Mouse (Mus musculus) MEL (cell line): ENCODE measurements around the gene Atpaf1. TPM values are rescaled to one million over a fixed set of nuclear protein-coding genes. Genes with fewer than 3 reads are reported as not detected.

ENCODE experiments used
- DNase-seq: peaks from one replicate; pipeline ENCODE4 v3.0.0; 2011; ENCODE audit warnings: low read depth, low spot score
- H3K27ac ChIP-seq: 2 replicates; pipeline ENCODE4 v1.5.1; 2012; ENCODE audit warnings: low read depth, mild to moderate bottlenecking, control low read depth, low read length, moderate library complexity; ENCODE audit not compliant: control insufficient read depth
- H3K27me3 ChIP-seq, 2 experiments: fragments of 150-350 bp in 1 of 2; sonication (generic) in 1 of 2; 2 replicates each; pipeline ENCODE4 v1.6.1; 2012; ENCODE audit warnings: low read length in 2 of 2, mild to moderate bottlenecking in 2 of 2, improper control_type of control experiment in 1 of 2, moderate library complexity in 1 of 2; ENCODE audit not compliant: insufficient read depth in 2 of 2, control insufficient read depth in 1 of 2
- H3K36me3 ChIP-seq, 2 experiments: 2 replicates each; pipeline ENCODE4 v1.6.1; 2012 to 2014; ENCODE audit warnings: low read length in 2 of 2, improper control_type of control experiment in 1 of 2, inconsistent platforms in 1 of 2, mild to moderate bottlenecking in 1 of 2; ENCODE audit not compliant: insufficient read depth in 2 of 2, control insufficient read depth in 1 of 2
- H3K4me1 ChIP-seq, 2 experiments: fragments of 150-350 bp in 1 of 2; sonication (generic) in 1 of 2; 2 replicates each; pipeline ENCODE4 v1.6.1; 2012; ENCODE audit warnings: low read length in 2 of 2, improper control_type of control experiment in 1 of 2, mild to moderate bottlenecking in 1 of 2; ENCODE audit not compliant: insufficient read depth in 2 of 2, control insufficient read depth in 1 of 2
- H3K4me3 ChIP-seq, 2 experiments: fragments of 150-350 bp in 1 of 2; sonication (generic) in 1 of 2; 2 replicates each; pipeline ENCODE4 v1.5.1; 2012; ENCODE audit warnings: low read depth in 2 of 2, low read length in 2 of 2, mild to moderate bottlenecking in 2 of 2, moderate library complexity in 2 of 2, control low read depth in 1 of 2, improper control_type of control experiment in 1 of 2; ENCODE audit not compliant: control insufficient read depth in 1 of 2, insufficient read depth in 1 of 2
- H3K79me2 ChIP-seq: 2 replicates; pipeline ENCODE4 v1.6.1; 2012; ENCODE audit warnings: mild to moderate bottlenecking, low read length, moderate library complexity; ENCODE audit not compliant: control insufficient read depth, poor library complexity, insufficient read depth
- H3K9ac ChIP-seq: 2 replicates; pipeline ENCODE4 v1.6.1; 2012; ENCODE audit warnings: low read depth, mild to moderate bottlenecking, control low read depth, low read length, moderate library complexity; ENCODE audit not compliant: control insufficient read depth, poor library complexity, severe bottlenecking
- H3K9me3 ChIP-seq: fragments of 150-350 bp; sonication (generic); replicated peaks from 2 replicates; pipeline ENCODE4 v1.6.1; 2012; ENCODE audit warnings: mild to moderate bottlenecking, low read length, improper control_type of control experiment, moderate library complexity; ENCODE audit not compliant: insufficient read depth
- BHLHE40 ChIP-seq: IDR thresholded peaks from 2 replicates; pipeline ENCODE4 v1.6.1; 2012; ENCODE audit warnings: low read depth, mild to moderate bottlenecking, inconsistent platforms, low read length, improper control_type of control experiment, borderline replicate concordance
- CHD1 ChIP-seq: IDR thresholded peaks from 2 replicates; pipeline ENCODE4 v1.6.1; 2012; ENCODE audit warnings: low read depth, mild to moderate bottlenecking, inconsistent platforms, low read length, improper control_type of control experiment
- CTCF ChIP-seq, 3 experiments: IDR thresholded peaks in 2 of 3; conservative IDR thresholded peaks in 1 of 3; 2 replicates each; pipeline ENCODE4 v1.5.1; 2011 to 2012; ENCODE audit warnings: low read length in 3 of 3, low read depth in 2 of 3, mild to moderate bottlenecking in 2 of 3, improper control_type of control experiment in 1 of 3, inconsistent platforms in 1 of 3, mixed read lengths in 1 of 3, moderate library complexity in 1 of 3; ENCODE audit not compliant: control insufficient read depth in 1 of 3, insufficient read depth in 1 of 3, poor library complexity in 1 of 3, severe bottlenecking in 1 of 3
- EP300 ChIP-seq, 2 experiments: IDR thresholded peaks; 2 replicates each; pipeline ENCODE4 v1.6.1; 2011; ENCODE audit warnings: improper control_type of control experiment in 2 of 2, low read length in 2 of 2, low read depth in 1 of 2, mild to moderate bottlenecking in 1 of 2
- ETS1 ChIP-seq: IDR thresholded peaks from 2 replicates; pipeline ENCODE4 v1.6.1; 2012; ENCODE audit warnings: low read depth, mild to moderate bottlenecking, inconsistent platforms, low read length, improper control_type of control experiment, moderate library complexity
- GABPA ChIP-seq: IDR thresholded peaks from 2 replicates; pipeline ENCODE4 v1.6.1; 2012; ENCODE audit warnings: low read depth, mild to moderate bottlenecking, inconsistent platforms, low read length, improper control_type of control experiment, moderate library complexity
- GATA1 ChIP-seq: IDR thresholded peaks from 2 replicates; pipeline ENCODE4 v1.6.1; 2011; ENCODE audit warnings: low read depth, low read length, improper control_type of control experiment
- HCFC1 ChIP-seq: IDR thresholded peaks from 2 replicates; pipeline ENCODE4 v1.6.1; 2012; ENCODE audit warnings: low read depth, mild to moderate bottlenecking, inconsistent platforms, low read length, improper control_type of control experiment, moderate library complexity
- JUND ChIP-seq: IDR thresholded peaks from 2 replicates; pipeline ENCODE4 v1.6.1; 2011; ENCODE audit warnings: low read depth, mild to moderate bottlenecking, improper control_type of control experiment, low read length
- KAT2A ChIP-seq: conservative IDR thresholded peaks from 2 replicates; pipeline ENCODE4 v1.6.1; 2012; ENCODE audit warnings: low read depth, low read length, improper control_type of control experiment, inconsistent platforms
- MAFK ChIP-seq: IDR thresholded peaks from 2 replicates; pipeline ENCODE4 v1.6.1; 2011; ENCODE audit warnings: low read depth, mild to moderate bottlenecking, low read length, improper control_type of control experiment, borderline replicate concordance
- MAX ChIP-seq: IDR thresholded peaks from 2 replicates; pipeline ENCODE4 v1.6.1; 2011; ENCODE audit warnings: low read length, improper control_type of control experiment
- MAZ ChIP-seq: IDR thresholded peaks from 2 replicates; pipeline ENCODE4 v1.6.1; 2012; ENCODE audit warnings: low read depth, mild to moderate bottlenecking, inconsistent platforms, low read length, improper control_type of control experiment
- MXI1 ChIP-seq: IDR thresholded peaks from 2 replicates; pipeline ENCODE4 v1.6.1; 2011; ENCODE audit warnings: mild to moderate bottlenecking, low read depth, low read length, improper control_type of control experiment
- MYB ChIP-seq: IDR thresholded peaks from 2 replicates; pipeline ENCODE4 v1.6.1; 2011; ENCODE audit warnings: mild to moderate bottlenecking, low read depth, low read length, improper control_type of control experiment
- MYC ChIP-seq: IDR thresholded peaks from 2 replicates; pipeline ENCODE4 v1.6.1; 2011; ENCODE audit warnings: low read depth, mild to moderate bottlenecking, low read length, improper control_type of control experiment, moderate library complexity
- NRF1 ChIP-seq: IDR thresholded peaks from 2 replicates; pipeline ENCODE4 v1.6.1; 2014; ENCODE audit warnings: low read depth, mild to moderate bottlenecking, inconsistent platforms, low read length, improper control_type of control experiment, moderate library complexity; ENCODE audit not compliant: poor library complexity, insufficient read depth, severe bottlenecking
- POLR2A ChIP-seq, 2 experiments: IDR thresholded peaks; 2 replicates each; pipeline ENCODE4 v1.6.1; 2011 to 2012; ENCODE audit warnings: low read length in 2 of 2, mild to moderate bottlenecking in 2 of 2, control low read depth in 1 of 2, improper control_type of control experiment in 1 of 2, low read depth in 1 of 2, moderate library complexity in 1 of 2; ENCODE audit not compliant: control insufficient read depth in 1 of 2, insufficient read depth in 1 of 2, poor library complexity in 1 of 2
- POLR2AphosphoS2 ChIP-seq: IDR thresholded peaks from 2 replicates; pipeline ENCODE4 v1.6.1; 2011; ENCODE audit warnings: low read length, improper control_type of control experiment
- POLR2AphosphoS5 ChIP-seq: IDR thresholded peaks from 2 replicates; pipeline ENCODE4 v1.6.1; 2012; ENCODE audit warnings: low read depth, borderline replicate concordance, mild to moderate bottlenecking, inconsistent platforms, low read length, moderate library complexity, mixed read lengths
- RCOR1 ChIP-seq: IDR thresholded peaks from 2 replicates; pipeline ENCODE4 v1.6.1; 2012; ENCODE audit warnings: low read depth, mild to moderate bottlenecking, inconsistent platforms, low read length, improper control_type of control experiment
- TAL1 ChIP-seq: IDR thresholded peaks from 2 replicates; pipeline ENCODE4 v1.6.1; 2012; ENCODE audit warnings: mild to moderate bottlenecking, inconsistent platforms, low read length, moderate library complexity, mixed read lengths
- TBP ChIP-seq: IDR thresholded peaks from 2 replicates; pipeline ENCODE4 v1.8.0; 2011; ENCODE audit warnings: low read depth, low read length, improper control_type of control experiment
- UBTF ChIP-seq: IDR thresholded peaks from 2 replicates; pipeline ENCODE4 v1.6.1; 2012; ENCODE audit warnings: low read depth, mild to moderate bottlenecking, inconsistent platforms, low read length, improper control_type of control experiment, moderate library complexity, borderline replicate concordance; ENCODE audit not compliant: insufficient read depth
- USF1 ChIP-seq: IDR thresholded peaks from 2 replicates; pipeline ENCODE4 v1.6.1; 2014; ENCODE audit warnings: low read depth, mild to moderate bottlenecking, inconsistent platforms, low read length, improper control_type of control experiment, moderate library complexity
- USF2 ChIP-seq, 2 experiments: IDR thresholded peaks; 2 replicates each; pipeline ENCODE4 v1.6.1; 2011 to 2012; ENCODE audit warnings: improper control_type of control experiment in 2 of 2, low read length in 2 of 2, borderline replicate concordance in 1 of 2, inconsistent platforms in 1 of 2, low read depth in 1 of 2, mild to moderate bottlenecking in 1 of 2; ENCODE audit not compliant: insufficient read depth in 1 of 2
- ZKSCAN1 ChIP-seq: IDR thresholded peaks from 2 replicates; pipeline ENCODE4 v1.6.1; 2012; ENCODE audit warnings: low read depth, mild to moderate bottlenecking, inconsistent platforms, low read length, improper control_type of control experiment, moderate library complexity
- ZMIZ1 ChIP-seq: IDR thresholded peaks from 2 replicates; pipeline ENCODE4 v1.6.1; 2012; ENCODE audit warnings: low read depth, mild to moderate bottlenecking, inconsistent platforms, low read length, improper control_type of control experiment, moderate library complexity
- ZNF384 ChIP-seq: IDR thresholded peaks from 2 replicates; pipeline ENCODE4 v1.6.1; 2012; ENCODE audit warnings: low read depth, mild to moderate bottlenecking, inconsistent platforms, low read length, improper control_type of control experiment
- polyA plus RNA-seq, 2 experiments: library from polyadenylated mRNA; stranded (reverse) in 1 of 2; unstranded in 1 of 2; fragments of >175 nt in 1 of 2; fragments of >200 nt in 1 of 2; gene quantifications; 2 replicates each; pipeline versions ENCODE4 v1.2.1 to v1.2.4; 2012; ENCODE audit warnings: low replicate concordance in 2 of 2, low read depth in 1 of 2; ENCODE audit not compliant: insufficient read length in 2 of 2, insufficient read depth in 1 of 2, missing spikeins in 1 of 2
- total RNA-seq: library from RNA; depleted of rRNA; stranded (reverse); fragments of 300-350 nt; gene quantifications from 2 replicates; pipeline ENCODE4 v1.2.3, GENCODE M21; 2012

Atpaf1 gene
- total and polyA plus RNA-seq, 3 experiments, result 23.4 to 24.5 TPM; not detected in 1

DNA sequence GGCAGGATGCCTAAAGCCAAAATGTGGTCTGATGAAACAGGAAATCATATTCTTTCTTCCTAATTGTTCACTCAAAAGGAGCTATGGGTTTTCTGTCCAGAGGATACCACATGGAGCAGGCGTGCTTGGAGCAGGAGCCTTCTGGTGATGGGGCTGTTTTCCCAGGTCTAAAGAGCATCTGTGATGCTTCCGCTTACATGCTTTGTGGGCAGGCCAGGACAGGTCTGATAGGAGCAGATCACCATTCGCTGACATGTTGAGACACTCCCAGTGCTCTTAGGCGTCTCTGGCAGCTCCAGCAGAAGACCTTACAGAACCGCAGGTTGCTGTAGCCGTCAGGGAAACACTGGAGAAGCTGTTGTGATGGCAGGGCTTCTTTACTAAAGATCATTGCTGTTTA, 9.6 kb upstream of the Atpaf1 start:
- H3K4me3 ChIP-seq, result no peak overlapping the region
- H3K36me3 ChIP-seq, result peaks cover 0 to 12% of the 10 kb centered on the region in 2 experiments; a peak in 2 of 4 replicates
- H3K9ac ChIP-seq, result no peak overlapping the region
- TF ChIP-seq MAFK (no peak), CHD1 (no peak), ZNF384 (no peak), BHLHE40 (no peak), TBP (no peak), MXI1 (no peak), KAT2A (no peak), TAL1 (no peak), RCOR1 (no peak), ZMIZ1 (no peak), JUND (no peak), USF2 (IDR thresholded peaks at IDR 0.05; ENCODE audit: borderline replicate concordance in 1 of 2, insufficient read depth in 1 of 2, low read depth in 1 of 2, low read length in 2 of 2) (no peak), EP300 (IDR thresholded peaks at IDR 0.05; ENCODE audit: low read depth in 1 of 2, low read length in 2 of 2) (no peak), MYB (no peak), POLR2AphosphoS2 (no peak), ZKSCAN1 (no peak)
- no peaks in the 10 kb centered on the region for H3K9me3 ChIP-seq
- H3K27ac ChIP-seq, result no peak overlapping the region
- no peaks in the 10 kb centered on the region for H3K79me2 ChIP-seq
- H3K4me1 ChIP-seq, result no peaks in the 10 kb centered on the region
- H3K27me3 ChIP-seq, result no peaks in the 10 kb centered on the region
- DNase-seq, result no peak

DNA sequence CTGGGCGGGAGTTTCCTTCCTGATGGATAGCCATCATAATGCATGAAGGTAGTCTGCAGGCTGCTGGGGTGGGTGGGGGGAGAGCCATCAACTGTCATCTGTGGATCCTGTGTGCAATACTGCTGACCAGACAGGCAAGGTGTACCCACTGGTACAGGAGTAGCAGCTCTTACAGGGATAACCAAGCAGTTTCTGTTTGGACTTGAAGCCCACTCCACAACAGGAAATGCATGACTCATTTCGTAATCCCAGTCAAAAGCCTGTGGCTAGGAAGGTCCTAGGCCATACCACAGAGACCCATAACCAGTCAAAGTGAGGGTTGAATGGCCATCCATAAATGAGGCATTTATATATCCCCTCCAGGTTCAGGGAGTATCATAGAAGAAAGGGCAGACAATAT, 7.0 kb upstream of the Atpaf1 start:
- Histone ChIP-seq H3K79me2 (no peaks in the 10 kb centered on the region), H3K4me3 (no peak overlapping the region), H3K27me3 (no peaks in the 10 kb centered on the region), H3K27ac (no peak overlapping the region), H3K36me3 (peaks cover 0 to 9% of the 10 kb centered on the region in 2 experiments; a peak in 2 of 4 replicates), H3K9me3 (no peaks in the 10 kb centered on the region), H3K9ac (no peak overlapping the region), H3K4me1 (no peaks in the 10 kb centered on the region)
- no peak for TF ChIP-seq CTCF (IDR thresholded peaks at IDR 0.05 in 2 of 3, conservative IDR thresholded peaks at IDR 0.05 in 1 of 3; ENCODE audit: control insufficient read depth in 1 of 3, insufficient read depth in 1 of 3, low read depth in 2 of 3, low read length in 3 of 3, poor library complexity in 1 of 3, severe bottlenecking in 1 of 3)
- TF ChIP-seq GATA1, result no peak
- no peak for TF ChIP-seq MYC
- TF ChIP-seq MYB, result no peak
- no peak for TF ChIP-seq ETS1
- TF ChIP-seq MAX, result no peak
- no peak for TF ChIP-seq GABPA
- no peak for TF ChIP-seq RCOR1
- no peak for TF ChIP-seq NRF1
- TF ChIP-seq MAFK, result no peak
- TF ChIP-seq ZKSCAN1, result no peak
- no peak for TF ChIP-seq UBTF
- TF ChIP-seq HCFC1, result no peak
- TF ChIP-seq MAZ, result no peak
- no peak for TF ChIP-seq POLR2AphosphoS5
- no peak for TF ChIP-seq ZMIZ1
- no peak for TF ChIP-seq POLR2A (IDR thresholded peaks at IDR 0.05; ENCODE audit: control insufficient read depth in 1 of 2, insufficient read depth in 1 of 2, low read depth in 1 of 2, low read length in 2 of 2, poor library complexity in 1 of 2)
- TF ChIP-seq TBP, result no peak
- no peak for TF ChIP-seq TAL1
- no peak for TF ChIP-seq USF1
- no peak for DNase-seq
